Mouse (Mus musculus) erythroblast, embryonic 14.5 days (primary cell): ENCODE data around the gene Proser2.

Experiments
- GATA1 ChIP-seq: IDR thresholded peaks from 2 replicates; pipeline ENCODE4 v1.6.1; 2012; ENCODE audit warnings: low read length, inconsistent platforms, mixed read lengths
- TAL1 ChIP-seq: IDR thresholded peaks from 3 replicates; pipeline ENCODE4 v1.6.1; 2012; ENCODE audit warnings: low read length, inconsistent platforms, mixed read lengths

DNA sequence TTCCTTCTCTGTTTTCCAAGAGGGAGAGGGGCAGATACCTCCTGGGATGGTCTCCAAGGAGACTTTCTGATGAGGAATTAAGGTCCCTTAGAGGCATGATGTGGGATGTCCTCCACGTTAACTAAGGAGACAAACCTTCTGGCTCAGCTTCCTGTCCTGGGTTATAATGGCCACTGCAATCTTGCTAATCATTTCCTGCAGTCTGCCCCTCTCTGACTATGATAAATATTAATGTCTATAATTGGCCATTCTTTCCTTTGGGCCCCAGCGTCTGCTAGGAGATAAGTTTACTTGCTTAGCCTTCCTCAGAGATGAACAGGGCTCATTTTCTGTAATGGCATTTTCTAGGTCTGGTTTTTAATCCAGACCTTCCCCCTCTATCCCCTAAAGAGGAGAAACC, 29.7 kb upstream of the Proser2 start:
- TF ChIP-seq GATA1 (no peak), TAL1 (no peak)
